Mouse (Mus musculus) left cerebral cortex, adult 6 months (tissue): ENCODE measurements around the gene Gm21876. TPM values are rescaled to one million over a fixed set of nuclear protein-coding genes. Genes with fewer than 3 reads are reported as not detected.

Experiments used
- long read RNA-seq, 2 experiments: library from polyadenylated mRNA; unstranded; transcript quantifications; one replicate each; pipeline ENCODE4 v2.0.0; 2019 to 2020
- polyA plus RNA-seq: library from polyadenylated mRNA; unstranded; fragments of <200 nt; fragmentation: Nextera tagmentation; gene quantifications from 2 replicates; pipeline ENCODE4 v1.2.3, GENCODE M21; 2021

The Gm21876 gene
- not detected in 2 replicates for polyA plus RNA-seq
- long read RNA-seq, experiment 1: 0 reads
- long read RNA-seq, experiment 2: 0 reads

DNA sequence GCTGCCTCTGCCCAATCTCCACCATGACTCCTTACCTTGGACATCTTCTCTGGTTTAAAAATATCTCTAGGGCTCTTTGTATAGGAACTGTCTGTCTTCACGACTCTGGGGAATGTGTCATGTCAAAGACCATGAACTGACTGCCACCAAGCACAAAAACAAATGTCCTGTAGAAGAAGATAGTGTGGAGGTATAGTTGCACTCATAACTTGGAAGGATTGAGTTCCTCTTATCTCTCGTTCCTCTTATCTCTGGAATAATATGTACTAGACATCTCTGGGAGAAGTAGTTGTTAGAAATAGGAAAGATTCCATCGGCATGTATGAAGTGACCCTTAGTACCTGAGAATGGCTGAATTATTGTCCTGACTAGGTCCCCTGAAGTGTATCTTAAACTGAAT lies at the start of gene Gm21876:
Gene Gm21876 (minus strand): TSS at position 101 of the 400 bp plus-strand sequence.

Other genes starting within 250 kb of the Gm21876 start
- 1.1 and 1.2 TPM in 2 replicates for gene Cfp, start 244.1 kb downstream of the Gm21876 start, polyA plus RNA-seq
- gene Elk1, start 225.0 kb downstream of the Gm21876 start, polyA plus RNA-seq: 25.7 and 39.8 TPM in 2 replicates
- 18.1 and 23.1 TPM in 2 replicates for gene Uxt, start 213.6 kb downstream of the Gm21876 start, polyA plus RNA-seq
- gene Zfp182, start 113.3 kb downstream of the Gm21876 start, polyA plus RNA-seq: 2.4 and 2.5 TPM in 2 replicates
- gene Spaca5, start 107.2 kb downstream of the Gm21876 start, polyA plus RNA-seq: not detected in 2 replicates
- gene Zfp300, start 86.1 kb downstream of the Gm21876 start, polyA plus RNA-seq: 0.82 and 1.7 TPM in 2 replicates
- gene Ssxa1, start 59.8 kb downstream of the Gm21876 start, polyA plus RNA-seq: not detected in 2 replicates